Mouse (Mus musculus) forebrain, embryonic 16.5 days (tissue): ENCODE measurements around the gene Zfp65. TPM values are rescaled to one million over a fixed set of nuclear protein-coding genes. Genes with fewer than 3 reads are reported as not detected.
"Not testable (repeated sequence)": the region's sequence is repeated elsewhere in the genome, so short reads cannot be mapped to it uniquely, and the experiment has no call there.

ENCODE experiments used
- ATAC-seq: fragments of 200-750 bp; cut with Nextera tagmentation; 2 replicates; pipeline ENCODE4 v1.8.0; 2017; ENCODE audit warnings: mild to moderate bottlenecking, moderate library complexity
- H3K27ac ChIP-seq: fragments of 300-500 bp; sonication (generic); 2 replicates; pipeline ENCODE4 v1.5.1; 2014; ENCODE audit warnings: low read length, control low read depth
- H3K27me3 ChIP-seq: fragments of 300-500 bp; sonication (generic); replicated peaks from 2 replicates; pipeline ENCODE4 v1.6.1; 2014; ENCODE audit warnings: low read length; ENCODE audit not compliant: control insufficient read depth, insufficient read depth
- H3K36me3 ChIP-seq: fragments of 300-500 bp; sonication (generic); 2 replicates; pipeline ENCODE4 v1.6.1; 2014; ENCODE audit not compliant: control insufficient read depth, insufficient read depth
- H3K4me1 ChIP-seq: fragments of 300-500 bp; sonication (generic); replicated peaks from 2 replicates; pipeline ENCODE4 v1.6.1; 2014; ENCODE audit warnings: low read length; ENCODE audit not compliant: control insufficient read depth, insufficient read depth
- H3K4me2 ChIP-seq: fragments of 300-500 bp; sonication (generic); 2 replicates; pipeline ENCODE4 v1.6.1; 2014; ENCODE audit warnings: mild to moderate bottlenecking, low read length, control low read depth
- H3K4me3 ChIP-seq: fragments of 300-500 bp; sonication (generic); replicated peaks from 2 replicates; pipeline ENCODE4 v1.5.1; 2014; ENCODE audit warnings: mild to moderate bottlenecking, low read length, control low read depth
- H3K9ac ChIP-seq: fragments of 300-500 bp; sonication (generic); replicated peaks from 2 replicates; pipeline ENCODE4 v1.6.1; 2014; ENCODE audit warnings: low read depth, low read length, control low read depth
- H3K9me3 ChIP-seq: fragments of 300-500 bp; sonication (generic); 2 replicates; pipeline ENCODE4 v1.6.1; 2016; ENCODE audit warnings: low read length; ENCODE audit not compliant: control insufficient read depth
- WGBS: fragments of 180-500 bp; shearing (Covaris S2); extraction: QIAGEN DNeasy Blood & Tissue Kit; methylation state at CpG from one replicate; pipeline ENCODE4 v1.1.7; 2014; 5-methylcytosine and 5-hydroxymethylcytosine counted together
- polyA plus RNA-seq: library from polyadenylated mRNA; unstranded; fragments of >200 nt; fragmentation: Nextera tagmentation; extraction: Ambion mirVana; gene quantifications from 2 replicates; pipeline ENCODE4 v1.2.1, GENCODE M21; 2015

Zfp65 gene
- polyA plus RNA-seq, 1 experiment from 2014 or later = 12.0 TPM

- H3K9ac ChIP-seq = peak overlapping the region; percentile 68
- 35% methylated on average over 4 of the region's 4 CpGs for WGBS
- peak; percentile 80 for ATAC-seq
- H3K4me1 ChIP-seq, H3K27ac ChIP-seq, H3K9me3 ChIP-seq, H3K36me3 ChIP-seq, H3K27me3 ChIP-seq: not testable (repeated sequence)
- peak overlapping the region; percentile 68 for H3K4me3 ChIP-seq
- peak overlapping the region; percentile 65 for H3K4me2 ChIP-seq
Measured at GRCm38 (mm10) chr13:67729441-67729840, 468 bp upstream of the Zfp65 start.

GRCm38 (mm10) chr13:67728106-67728505, 867 bp downstream of the Zfp65 start:
- WGBS = 77% methylated on average over 1 of the region's 1 CpGs
- Histone ChIP-seq H3K9ac (no peak overlapping the region), H3K4me1 (peaks cover 8% of the 10 kb centered on the region)

GRCm38 (mm10) chr13:67725331-67725730, 3.6 kb downstream of the Zfp65 start:
- not testable (repeated sequence) for H3K9me3 ChIP-seq, H3K27ac ChIP-seq, H3K36me3 ChIP-seq, H3K4me2 ChIP-seq, H3K9ac ChIP-seq, ATAC-seq, H3K4me3 ChIP-seq, H3K27me3 ChIP-seq
- 50% methylated on average over 2 of the region's 2 CpGs for WGBS
- peaks cover 10% of the 10 kb centered on the region for H3K4me1 ChIP-seq

More at GRCm38 (mm10) chr13:67728106-67728505, 867 bp downstream of the Zfp65 start:
- no peak for ATAC-seq
- no peak overlapping the region for H3K27ac ChIP-seq
- H3K4me3 ChIP-seq = no peak overlapping the region
- no peaks in the 10 kb centered on the region for H3K36me3 ChIP-seq
- H3K9me3 ChIP-seq = no peaks in the 10 kb centered on the region
- no peaks in the 10 kb centered on the region for H3K27me3 ChIP-seq
- H3K4me2 ChIP-seq = peak overlapping the region; percentile 65

GRCm38 (mm10) chr13:67723848-67724479, 5.0 kb downstream of the Zfp65 start:
- H3K9me3 ChIP-seq = no peaks in the 10 kb centered on the region
- H3K27ac ChIP-seq = peak overlapping the region; percentile 16
- H3K36me3 ChIP-seq = no peaks in the 10 kb centered on the region
- H3K4me1 ChIP-seq = peaks cover 5% of the 10 kb centered on the region
- H3K4me2 ChIP-seq = peak overlapping the region; percentile 68
- H3K4me3 ChIP-seq = peak overlapping the region; percentile 82
- peak overlapping the region; percentile 66 for H3K9ac ChIP-seq
- H3K27me3 ChIP-seq = no peaks in the 10 kb centered on the region
- WGBS = under 1% methylated on average over 17 of the region's 17 CpGs
- peak; percentile 90 for ATAC-seq

- no peak for ATAC-seq
- no peak within 1 kb of the TSS for H3K9ac ChIP-seq
- 73% methylated on average over 4 of the region's 4 CpGs for WGBS
Measured at GRCm38 (mm10) chr13:67686971-67687370, 42.0 kb downstream of the Zfp65 start, which contains the start of gene Zfp738. Gene Zfp738, minus strand, starts transcription at chr13:67687071.

GRCm38 (mm10) chr13:67683841-67684240, 45.1 kb downstream of the Zfp65 start:
- Histone ChIP-seq H3K9ac (peak overlapping the region; percentile 65; the same call in 1 of the 2 replicates), H3K4me3 (peak overlapping the region; percentile 74), H3K4me2 (peak overlapping the region; percentile 73)
- H3K27me3 ChIP-seq, H3K9me3 ChIP-seq, H3K36me3 ChIP-seq, H3K4me1 ChIP-seq, H3K27ac ChIP-seq, ATAC-seq: not testable (repeated sequence)
- WGBS = 62% methylated on average over 2 of the region's 2 CpGs

More at GRCm38 (mm10) chr13:67686971-67687370, 42.0 kb downstream of the Zfp65 start, which contains the start of gene Zfp738:
- peaks cover 3% of the 10 kb centered on the region for H3K4me1 ChIP-seq
- no peak within 1 kb of the TSS for H3K27ac ChIP-seq
- H3K4me2 ChIP-seq = no peak within 1 kb of the TSS
- H3K4me3 ChIP-seq = no peak within 1 kb of the TSS
- no peaks in the 10 kb centered on the region for H3K36me3 ChIP-seq
- H3K27me3 ChIP-seq = no peaks in the 10 kb centered on the region
- H3K9me3 ChIP-seq = no peaks in the 10 kb centered on the region

GRCm38 (mm10) chr13:67682959-67683735, 45.8 kb downstream of the Zfp65 start:
- H3K4me1 ChIP-seq, H3K9me3 ChIP-seq, H3K27ac ChIP-seq, H3K36me3 ChIP-seq, H3K27me3 ChIP-seq: not testable (repeated sequence)
- peak; percentile 100 for ATAC-seq
- Histone ChIP-seq H3K4me2 (peak overlapping the region; percentile 73), H3K9ac (peak overlapping the region; percentile 65), H3K4me3 (peak overlapping the region; percentile 74)
- WGBS = 9% methylated on average over 16 of the region's 16 CpGs

GRCm38 (mm10) chr13:67674902-67675301, 54.1 kb downstream of the Zfp65 start:
- H3K27me3 ChIP-seq = no peaks in the 10 kb centered on the region
- no peaks in the 10 kb centered on the region for H3K4me1 ChIP-seq
- no peak for ATAC-seq
- 96% methylated on average over 2 of the region's 2 CpGs for WGBS
- no peak overlapping the region for H3K4me3 ChIP-seq
- H3K9me3 ChIP-seq = no peaks in the 10 kb centered on the region
- H3K27ac ChIP-seq = no peak overlapping the region
- no peak overlapping the region for H3K9ac ChIP-seq
- no peak overlapping the region for H3K4me2 ChIP-seq
- peaks cover 2% of the 10 kb centered on the region; the same call in 1 of the 2 replicates for H3K36me3 ChIP-seq
